Mouse (Mus musculus) lung, postnatal 0 days (tissue): ENCODE measurements around the gene Ttc7. TPM values are rescaled to one million over a fixed set of nuclear protein-coding genes. Genes with fewer than 3 reads are reported as not detected.

Source experiments
- ATAC-seq: fragments of 200-750 bp; cut with Nextera tagmentation; 2 replicates; pipeline ENCODE4 v1.8.0; 2017; ENCODE audit warnings: moderate library complexity
- DNase-seq: peaks from one replicate; pipeline ENCODE4 v3.0.0-alpha.2; 2016; ENCODE audit warnings: low spot score
- H3K27ac ChIP-seq: fragments of 300-500 bp; sonication (generic); 2 replicates; pipeline ENCODE4 v1.5.1; 2014; ENCODE audit warnings: antibody characterized with exemption, mild to moderate bottlenecking, low read length, mixed read lengths
- H3K27me3 ChIP-seq: fragments of 300-500 bp; sonication (generic); replicated peaks from 2 replicates; pipeline ENCODE4 v1.6.1; 2014; ENCODE audit warnings: low read length, mixed read lengths; ENCODE audit not compliant: insufficient read depth
- H3K36me3 ChIP-seq: fragments of 300-500 bp; sonication (generic); 2 replicates; pipeline ENCODE4 v1.6.1; 2014; ENCODE audit warnings: low read length, mixed read lengths; ENCODE audit not compliant: insufficient read depth
- H3K4me1 ChIP-seq: fragments of 300-500 bp; sonication (generic); 2 replicates; pipeline ENCODE4 v1.6.1; 2014; ENCODE audit warnings: antibody characterized with exemption, low read depth, low read length, mixed read lengths; ENCODE audit not compliant: insufficient read depth
- H3K4me2 ChIP-seq: fragments of 300-500 bp; sonication (generic); replicated peaks from 2 replicates; pipeline ENCODE4 v1.6.1; 2014; ENCODE audit warnings: low read depth, mild to moderate bottlenecking, low read length, moderate library complexity, mixed read lengths
- H3K4me3 ChIP-seq: fragments of 300-500 bp; sonication (generic); 2 replicates; pipeline ENCODE4 v1.5.1; 2014; ENCODE audit warnings: low read depth, low read length
- H3K9ac ChIP-seq: fragments of 300-500 bp; sonication (generic); replicated peaks from 2 replicates; pipeline ENCODE4 v1.6.1; 2014; ENCODE audit warnings: low read depth, mild to moderate bottlenecking
- H3K9me3 ChIP-seq: fragments of 300-500 bp; sonication (generic); 2 replicates; pipeline ENCODE4 v1.6.1; 2016; ENCODE audit warnings: low read length, mixed read lengths
- CTCF ChIP-seq: IDR thresholded peaks from 2 replicates; pipeline ENCODE4 v1.5.1; 2016; ENCODE audit warnings: antibody characterized with exemption, mild to moderate bottlenecking
- EP300 ChIP-seq: IDR thresholded peaks from 2 replicates; pipeline ENCODE4 v1.6.1; 2016; ENCODE audit warnings: antibody characterized with exemption, mild to moderate bottlenecking, control low read depth
- WGBS: fragments of 180-500 bp; shearing (Covaris S2); extraction: QIAGEN DNeasy Blood & Tissue Kit; methylation state at CpG from one replicate; pipeline ENCODE4 v1.1.7; 2014; 5-methylcytosine and 5-hydroxymethylcytosine counted together
- polyA plus RNA-seq: library from polyadenylated mRNA; unstranded; fragments of >200 nt; fragmentation: Nextera tagmentation; extraction: Ambion mirVana; gene quantifications from 2 replicates; pipeline ENCODE4 v1.2.1, GENCODE M21; 2015

Ttc7 gene
- polyA plus RNA-seq, 1 experiment from 2014 or later = 16.4 TPM

DNA sequence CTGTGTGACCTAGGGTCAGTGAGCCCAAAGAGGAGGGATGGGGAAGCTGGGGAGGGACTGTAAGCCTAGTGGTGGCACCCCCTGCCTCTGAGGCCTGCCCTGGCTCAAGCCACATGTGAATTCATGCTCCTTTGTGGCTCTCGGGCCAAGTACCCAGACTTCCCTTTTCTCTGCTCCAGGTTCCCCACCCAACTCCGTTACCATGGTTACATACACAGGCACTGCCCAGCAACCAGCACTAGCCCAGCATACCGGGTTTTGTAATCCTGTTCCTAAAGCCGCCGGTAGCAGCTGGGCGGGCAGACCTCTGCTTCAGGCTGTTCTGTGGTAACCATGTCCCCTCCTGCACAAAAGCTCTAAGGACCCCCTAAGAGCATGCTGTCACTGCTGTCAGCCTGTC is 44.3 kb downstream of the Ttc7 start:
- WGBS = 23% methylated on average over 6 of the region's 6 CpGs
- H3K36me3 ChIP-seq = no peaks in the 10 kb centered on the region
- no peaks in the 10 kb centered on the region for H3K9me3 ChIP-seq
- H3K9ac ChIP-seq = no peak overlapping the region
- TF ChIP-seq EP300 (no peak), CTCF (no peak)
- H3K27ac ChIP-seq = no peak overlapping the region
- no peaks in the 10 kb centered on the region for H3K27me3 ChIP-seq
- peak; percentile 85 for DNase-seq
- H3K4me1 ChIP-seq = no peaks in the 10 kb centered on the region
- ATAC-seq = peak; percentile 80
- H3K4me3 ChIP-seq = no peak overlapping the region
- H3K4me2 ChIP-seq = no peak overlapping the region

DNA sequence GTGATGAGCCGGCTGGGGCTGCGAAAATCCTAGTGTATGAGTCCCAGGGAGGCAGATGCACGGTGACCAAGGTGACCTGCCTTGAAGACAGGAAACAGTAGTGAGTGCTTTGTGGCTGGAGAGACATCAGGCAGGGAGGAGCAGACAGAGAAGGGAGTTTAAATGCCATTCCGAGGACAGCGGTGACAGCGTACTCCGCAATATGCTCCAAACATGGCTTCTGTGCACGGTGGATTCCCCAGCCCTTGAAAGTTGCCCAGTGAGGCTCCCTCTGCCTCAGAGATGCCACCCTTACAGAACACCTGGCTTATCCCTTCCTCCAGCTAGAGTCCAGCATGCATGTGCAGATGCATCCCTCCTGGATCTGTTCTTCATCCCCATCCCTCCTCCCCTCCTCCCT is 45.0 kb downstream of the Ttc7 start:
- Histone ChIP-seq H3K36me3 (no peaks in the 10 kb centered on the region), H3K4me1 (no peaks in the 10 kb centered on the region), H3K4me3 (no peak overlapping the region), H3K9me3 (no peaks in the 10 kb centered on the region), H3K9ac (no peak overlapping the region), H3K4me2 (no peak overlapping the region), H3K27ac (no peak overlapping the region), H3K27me3 (no peaks in the 10 kb centered on the region)
- TF ChIP-seq CTCF = no peak
- TF ChIP-seq EP300 = no peak
- 76% methylated on average over 8 of the region's 8 CpGs for WGBS
- ATAC-seq (no peak), DNase-seq (no peak)

- DNase-seq = no peak
- H3K9ac ChIP-seq = no peak overlapping the region
- 48% methylated on average over 9 of the region's 9 CpGs for WGBS
Observed at GRCm38 (mm10) chr17:87328177-87328768, 45.6 kb downstream of the Ttc7 start.

DNA sequence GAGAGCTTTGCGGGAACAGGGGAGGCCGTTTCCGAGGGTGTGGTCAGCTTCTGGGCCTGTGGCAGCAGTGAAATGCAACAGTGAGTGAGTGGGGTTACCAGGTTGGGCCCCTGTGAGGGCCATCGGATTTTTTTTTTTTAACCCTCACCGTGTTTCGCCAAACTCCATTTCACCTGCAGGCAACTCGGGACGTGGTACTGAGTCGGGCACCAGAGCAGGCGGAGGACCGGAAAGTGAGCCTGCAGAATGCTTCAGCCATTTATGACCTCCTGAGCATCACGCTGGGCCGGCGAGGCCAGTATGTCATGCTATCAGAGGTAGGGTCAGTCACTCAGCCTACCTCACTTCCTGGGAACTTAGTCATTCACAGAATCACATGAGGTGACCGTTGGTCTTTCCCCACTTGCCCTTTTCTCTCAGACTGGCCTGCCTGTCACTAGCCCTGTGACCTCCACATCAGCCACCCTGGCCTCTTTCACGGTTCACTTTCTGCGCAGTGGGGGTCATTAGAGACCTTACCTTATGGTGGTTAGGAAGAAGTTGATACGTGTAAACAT is 46.5 kb downstream of the Ttc7 start:
- H3K36me3 ChIP-seq = no peaks in the 10 kb centered on the region
- H3K4me1 ChIP-seq = no peaks in the 10 kb centered on the region
- WGBS = 90% methylated on average over 18 of the region's 18 CpGs
- H3K4me2 ChIP-seq = no peak overlapping the region
- H3K9ac ChIP-seq = no peak overlapping the region
- no peak for DNase-seq
- H3K27me3 ChIP-seq = no peaks in the 10 kb centered on the region
- H3K27ac ChIP-seq = no peak overlapping the region
- TF ChIP-seq CTCF = no peak
- TF ChIP-seq EP300 = no peak
- H3K4me3 ChIP-seq = no peak overlapping the region
- H3K9me3 ChIP-seq = no peaks in the 10 kb centered on the region
- no peak for ATAC-seq

More at GRCm38 (mm10) chr17:87328177-87328768, 45.6 kb downstream of the Ttc7 start:
- H3K27me3 ChIP-seq = no peaks in the 10 kb centered on the region
- H3K9me3 ChIP-seq = no peaks in the 10 kb centered on the region
- no peaks in the 10 kb centered on the region for H3K36me3 ChIP-seq
- H3K4me3 ChIP-seq = no peak overlapping the region
- ATAC-seq = no peak
- H3K4me1 ChIP-seq = no peaks in the 10 kb centered on the region
- no peak overlapping the region for H3K4me2 ChIP-seq
- H3K27ac ChIP-seq = no peak overlapping the region
- TF ChIP-seq EP300 (no peak), CTCF (no peak)

DNA sequence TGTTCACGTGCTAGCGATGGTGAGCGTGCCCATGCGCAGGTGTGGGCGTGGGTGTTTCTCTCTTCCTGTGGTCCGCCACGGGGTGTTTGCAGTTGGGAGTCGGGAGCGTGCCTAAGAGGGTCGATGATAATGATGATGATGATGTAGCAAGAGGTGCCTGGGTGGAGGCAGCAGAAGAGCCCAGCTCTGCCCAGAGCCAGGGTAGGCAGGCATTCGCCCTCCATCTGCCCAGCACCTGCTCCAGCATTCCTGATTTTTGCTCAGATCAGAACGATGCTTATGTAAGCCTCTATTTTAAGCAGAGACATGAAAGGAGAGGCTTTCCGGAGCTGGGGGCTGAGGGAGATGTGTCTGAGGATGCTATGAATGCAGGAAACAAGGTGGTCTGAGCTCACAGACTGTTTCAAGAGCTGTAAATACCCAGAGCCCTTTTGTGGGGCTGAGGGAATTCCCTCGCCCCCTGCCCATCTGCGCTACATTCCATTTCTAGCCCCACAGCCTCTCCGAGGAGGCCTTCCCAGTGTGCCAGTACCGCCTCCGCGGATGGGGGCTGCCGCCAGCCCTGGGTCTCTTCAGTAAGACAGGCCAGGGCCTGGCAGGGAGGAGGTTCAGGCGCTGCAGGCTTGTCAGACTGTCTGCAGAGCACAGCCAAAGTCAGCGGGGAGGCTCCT is 47.7 kb downstream of the Ttc7 start:
- Histone ChIP-seq H3K27ac (no peak overlapping the region), H3K27me3 (no peaks in the 10 kb centered on the region), H3K4me2 (no peak overlapping the region), H3K36me3 (no peaks in the 10 kb centered on the region), H3K9ac (no peak overlapping the region), H3K9me3 (no peaks in the 10 kb centered on the region), H3K4me3 (no peak overlapping the region), H3K4me1 (no peaks in the 10 kb centered on the region)
- ATAC-seq (no peak), DNase-seq (no peak)
- 45% methylated on average over 22 of the region's 22 CpGs for WGBS
- no peak for TF ChIP-seq CTCF
- TF ChIP-seq EP300 = no peak

GRCm38 (mm10) chr17:87330921-87331291 is 48.2 kb downstream of the Ttc7 start:
- no peaks in the 10 kb centered on the region for H3K27me3 ChIP-seq
- no peaks in the 10 kb centered on the region for H3K9me3 ChIP-seq
- DNase-seq (peak; percentile 57), ATAC-seq (peak; percentile 65)
- H3K4me2 ChIP-seq = no peak overlapping the region
- no peak overlapping the region for H3K9ac ChIP-seq
- no peak overlapping the region for H3K27ac ChIP-seq
- H3K4me3 ChIP-seq = no peak overlapping the region
- no peaks in the 10 kb centered on the region for H3K36me3 ChIP-seq
- H3K4me1 ChIP-seq = no peaks in the 10 kb centered on the region
- 5% methylated on average over 11 of the region's 11 CpGs for WGBS
- peak; percentile 25; the same call in 1 of the 2 replicates for TF ChIP-seq CTCF
- no peak for TF ChIP-seq EP300
